ENCODE assay signal across 12 mouse cellular contexts in the genomic region with DNA sequence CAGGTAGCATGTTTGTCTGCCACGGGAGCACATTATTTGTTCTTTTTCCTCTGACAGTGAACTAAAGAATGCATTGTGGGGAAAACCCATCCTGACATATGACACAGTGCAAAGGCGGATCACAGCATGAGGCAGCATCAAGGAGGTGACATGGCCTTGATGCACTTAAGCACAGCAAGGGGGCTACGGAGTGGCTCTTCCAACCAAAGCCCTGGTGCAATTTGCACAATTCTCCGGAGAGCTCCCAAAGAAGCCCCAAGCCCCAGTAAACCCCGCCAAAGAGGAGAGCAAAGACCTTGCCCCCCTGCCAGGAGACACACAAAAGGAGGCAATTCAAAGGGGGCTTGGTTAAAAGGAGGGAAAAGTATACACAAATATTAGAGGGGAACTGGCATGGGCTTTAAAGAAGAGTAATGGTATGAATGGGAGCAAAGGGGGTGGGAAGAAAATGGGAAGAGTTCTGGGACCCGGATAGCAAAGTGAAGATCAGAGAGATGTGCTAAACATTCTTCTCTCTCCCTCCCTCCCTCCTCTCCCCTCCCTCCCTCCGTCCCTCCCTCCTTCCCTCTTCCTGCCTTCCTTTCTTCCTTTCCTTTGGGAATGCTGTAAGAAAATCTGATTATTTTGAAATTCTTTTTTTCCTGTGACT.
DNase-seq lines count a peak whose midpoint lies in the region; ATAC-seq lines count a peak whose summit lies in the region.
"Had no signal": no experiment of that assay in that cellular context is flagged by ENCODE, and none has a peak within 500 bp of the region (broad histone marks: within the 10 kb centered on the region; RNA-seq: fewer than 3 reads in every experiment).

No protein-coding gene starts in this region.

- no peaks in the 10 kb centered on the region for H3K9me3 ChIP-seq in forebrain, embryonic 11.5 days (ENCODE audit: control insufficient read depth, low read length)
- H3K9me3 ChIP-seq in hindbrain, embryonic 16.5 days (ENCODE audit: control insufficient read depth, low read length) = no peaks in the 10 kb centered on the region
- no peaks in the 10 kb centered on the region for H3K9me3 ChIP-seq in neural tube, embryonic 12.5 days

- no peaks in the 10 kb centered on the region for H3K36me3 ChIP-seq in forebrain, embryonic 11.5 days (ENCODE audit: control insufficient read depth, insufficient read depth, low read length)
- H3K36me3 ChIP-seq in hindbrain, embryonic 16.5 days (ENCODE audit: control insufficient read depth, insufficient read depth, low read length) = no peaks in the 10 kb centered on the region
- no peaks in the 10 kb centered on the region for H3K36me3 ChIP-seq in neural tube, embryonic 12.5 days

- no peak overlapping the region for H3K9ac ChIP-seq in forebrain, embryonic 11.5 days (ENCODE audit: low read length)
- no peak overlapping the region for H3K9ac ChIP-seq in hindbrain, embryonic 16.5 days (ENCODE audit: low read depth, low read length)
- H3K9ac ChIP-seq in neural tube, embryonic 12.5 days = no peak overlapping the region

- WGBS in forebrain, embryonic 11.5 days = 1% methylated on average over 7 of the region's 7 CpGs
- 3% methylated on average over 7 of the region's 7 CpGs for WGBS in hindbrain, embryonic 16.5 days
- WGBS in neural tube, embryonic 12.5 days = 2% methylated on average over 7 of the region's 7 CpGs

- no peak overlapping the region for H3K27ac ChIP-seq in forebrain, embryonic 11.5 days (ENCODE audit: low read depth, low read length)
- no peak overlapping the region for H3K27ac ChIP-seq in hindbrain, embryonic 16.5 days (ENCODE audit: low read depth, low read length)
- no peak overlapping the region for H3K27ac ChIP-seq in neural tube, embryonic 12.5 days

- ATAC-seq in forebrain, embryonic 11.5 days (replicated peaks; ENCODE audit: low FRiP score) = peak; percentile 82
- no peak for ATAC-seq in hindbrain, embryonic 16.5 days
- ATAC-seq in neural tube, embryonic 12.5 days (ENCODE audit: low FRiP score, low read depth) = peak; percentile 65

- peaks cover 4% of the 10 kb centered on the region; the same call in 1 of the 2 replicates for H3K4me1 ChIP-seq in forebrain, embryonic 11.5 days (replicated peaks; ENCODE audit: control insufficient read depth, insufficient read depth, low read length)
- no peaks in the 10 kb centered on the region for H3K4me1 ChIP-seq in hindbrain, embryonic 16.5 days (ENCODE audit: control insufficient read depth, insufficient read depth, low read depth, low read length)
- peaks cover 5% of the 10 kb centered on the region; the same call in 1 of the 2 replicates for H3K4me1 ChIP-seq in neural tube, embryonic 12.5 days

- no peak overlapping the region for H3K4me3 ChIP-seq in forebrain, embryonic 11.5 days (ENCODE audit: low read depth, low read length)
- no peak overlapping the region for H3K4me3 ChIP-seq in hindbrain, embryonic 16.5 days (ENCODE audit: low read length)
- H3K4me3 ChIP-seq in neural tube, embryonic 12.5 days = no peak overlapping the region
- H3K4me3 ChIP-seq: erythroblast, embryonic 14.5 days; myocyte had no signal

- peak; percentile 73 for DNase-seq in R1 (ENCODE audit: low read depth, low spot score)
- DNase-seq in forebrain, embryonic 11.5 days (ENCODE audit: low spot score) = peak; percentile 53
- DNase-seq in adrenal gland, postnatal 4 days (ENCODE audit: low spot score in 2 of 2) = no peak
- no peak for DNase-seq in kidney, postnatal 4 days
- DNase-seq in kidney, adult 9 months = no peak
- DNase-seq in ovary, postnatal 36 days (ENCODE audit: low spot score) = no peak
- DNase-seq: cerebellum, adult 8-10 months; kidney, adult 8-10 months had no signal

- peak overlapping the region; percentile 15; the same call in 1 of the 2 replicates for H3K4me2 ChIP-seq in forebrain, embryonic 11.5 days (ENCODE audit: low read depth, low read length, severe bottlenecking)
- peak overlapping the region; percentile 14; the same call in 1 of the 2 replicates for H3K4me2 ChIP-seq in hindbrain, embryonic 16.5 days (ENCODE audit: low read length)
- H3K4me2 ChIP-seq in neural tube, embryonic 12.5 days (replicated peaks) = peak overlapping the region; percentile 29; the same call in 1 of the 2 replicates

- H3K27me3 ChIP-seq in forebrain, embryonic 11.5 days (ENCODE audit: control insufficient read depth, insufficient read depth, low read length) = no peaks in the 10 kb centered on the region
- no peaks in the 10 kb centered on the region for H3K27me3 ChIP-seq in hindbrain, embryonic 16.5 days (replicated peaks; ENCODE audit: control insufficient read depth, insufficient read depth, low read length)
- no peaks in the 10 kb centered on the region for H3K27me3 ChIP-seq in neural tube, embryonic 12.5 days (replicated peaks)

Comparison
In these comparisons a context has a peak if more than half of its experiments do, and no peak if none do; other contexts are left out.
1. DNase-seq: peak in R1 (single experiment) and forebrain, embryonic 11.5 days (single experiment); none in adrenal gland, postnatal 4 days (0 of 2), kidney, postnatal 4 days (0 of 2), kidney, adult 9 months (single experiment) and ovary, postnatal 36 days (single experiment).
2. Peak in every context shown above with its lines, with median percentiles within 50 percentile points of each other: H3K4me2 ChIP-seq.